Mouse (Mus musculus) bone marrow macrophage, adult 2 months (primary cell): ENCODE measurements around the gene Fam169a.

Experiments used
- CTCF ChIP-seq: IDR thresholded peaks from 2 replicates; pipeline ENCODE4 v1.5.1; 2012; ENCODE audit warnings: low read depth, mild to moderate bottlenecking, low read length, moderate library complexity
- POLR2A ChIP-seq: IDR thresholded peaks from 2 replicates; pipeline ENCODE4 v1.6.1; 2012; ENCODE audit warnings: mild to moderate bottlenecking, low read depth, low read length, borderline replicate concordance

DNA sequence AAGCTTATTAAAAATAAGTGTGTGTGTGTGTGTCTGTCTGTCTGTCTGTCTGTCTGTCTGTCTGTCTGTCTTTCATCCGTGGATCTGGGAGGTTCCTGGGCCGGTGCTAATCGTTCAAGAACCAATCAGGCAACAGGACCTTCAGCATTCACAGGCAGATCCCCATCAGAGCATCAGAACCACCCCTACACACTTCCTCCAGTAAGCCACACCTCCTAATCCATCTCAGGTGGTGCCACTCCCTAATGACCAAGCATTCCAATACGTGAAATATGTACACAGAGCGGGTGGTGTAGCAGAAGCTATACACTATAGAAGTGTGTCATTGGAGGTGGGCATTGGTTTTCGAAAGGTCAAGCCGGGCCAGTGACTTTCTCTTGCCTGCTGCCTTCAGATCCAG, 15.3 kb downstream of the Fam169a start:
- TF ChIP-seq CTCF: no peak
- no peak for TF ChIP-seq POLR2A
